Mouse (Mus musculus): ENCODE data around the gene Kcnj6. TPM values are rescaled to one million over a fixed set of nuclear protein-coding genes. Genes with fewer than 3 reads are reported as not detected.
A peak's percentile ranks its signal among the peaks of the same experiment; 100 is the strongest.

Gene Kcnj6
- polyA plus RNA-seq, 2 experiments: 0.03 TPM; not detected in 1

- no peak overlapping the region for H3K27ac ChIP-seq (replicated peaks; ENCODE audit: low read depth, low read length)
- H3K4me1 ChIP-seq (ENCODE audit: control insufficient read depth, insufficient read depth, low read length): no peaks in the 10 kb centered on the region
- no peak overlapping the region for H3K9ac ChIP-seq (ENCODE audit: low read depth, low read length, severe bottlenecking)
- ATAC-seq (ENCODE audit: low FRiP score, low read depth) (no peak), DNase-seq (ENCODE audit: low spot score) (no peak)
- H3K9me3 ChIP-seq (ENCODE audit: control insufficient read depth, low read length): no peaks in the 10 kb centered on the region
- H3K27me3 ChIP-seq (ENCODE audit: control insufficient read depth, insufficient read depth, low read length): no peaks in the 10 kb centered on the region
- WGBS: 80% methylated on average over 5 of the region's 5 CpGs
- no peak for TF ChIP-seq POLR2A (IDR thresholded peaks at IDR 0.05; ENCODE audit: borderline replicate concordance, extremely low read depth, insufficient read depth, insufficient read length)
- no peaks in the 10 kb centered on the region for H3K36me3 ChIP-seq (ENCODE audit: control insufficient read depth, insufficient read depth, low read length)
- H3K4me3 ChIP-seq (replicated peaks; ENCODE audit: low read length): no peak overlapping the region
- H3K4me2 ChIP-seq (replicated peaks; ENCODE audit: low read depth, low read length, severe bottlenecking): no peak overlapping the region
These were observed 211.6 kb downstream of the Kcnj6 start for GRCm38 (mm10) chr16:94785873-94786272.

GRCm38 (mm10) chr16:94783696-94784095, 213.8 kb downstream of the Kcnj6 start:
- H3K36me3 ChIP-seq (ENCODE audit: control insufficient read depth, insufficient read depth, low read length): no peaks in the 10 kb centered on the region
- ATAC-seq (ENCODE audit: low FRiP score, low read depth) (no peak), DNase-seq (ENCODE audit: low spot score) (no peak)
- H3K27ac ChIP-seq (replicated peaks; ENCODE audit: low read depth, low read length): no peak overlapping the region
- no peak for TF ChIP-seq POLR2A (IDR thresholded peaks at IDR 0.05; ENCODE audit: borderline replicate concordance, extremely low read depth, insufficient read depth, insufficient read length)
- H3K4me3 ChIP-seq (replicated peaks; ENCODE audit: low read length): no peak overlapping the region
- H3K9me3 ChIP-seq (ENCODE audit: control insufficient read depth, low read length): no peaks in the 10 kb centered on the region
- no peak overlapping the region for H3K9ac ChIP-seq (ENCODE audit: low read depth, low read length, severe bottlenecking)
- whole genome bisulfite sequencing: 75% methylated on average over 7 of the region's 7 CpGs
- no peaks in the 10 kb centered on the region for H3K4me1 ChIP-seq (ENCODE audit: control insufficient read depth, insufficient read depth, low read length)
- H3K27me3 ChIP-seq (ENCODE audit: control insufficient read depth, insufficient read depth, low read length): no peaks in the 10 kb centered on the region
- H3K4me2 ChIP-seq (replicated peaks; ENCODE audit: low read depth, low read length, severe bottlenecking): no peak overlapping the region

GRCm38 (mm10) chr16:94782110-94782946, 215.2 kb downstream of the Kcnj6 start:
- H3K36me3 ChIP-seq (ENCODE audit: control insufficient read depth, insufficient read depth, low read length): no peaks in the 10 kb centered on the region
- no peak for TF ChIP-seq POLR2A (IDR thresholded peaks at IDR 0.05; ENCODE audit: borderline replicate concordance, extremely low read depth, insufficient read depth, insufficient read length)
- no peak overlapping the region for H3K9ac ChIP-seq (ENCODE audit: low read depth, low read length, severe bottlenecking)
- H3K4me3 ChIP-seq (replicated peaks; ENCODE audit: low read length): no peak overlapping the region
- no peaks in the 10 kb centered on the region for H3K27me3 ChIP-seq (ENCODE audit: control insufficient read depth, insufficient read depth, low read length)
- no peak overlapping the region for H3K27ac ChIP-seq (replicated peaks; ENCODE audit: low read depth, low read length)
- ATAC-seq (ENCODE audit: low FRiP score, low read depth): no peak
- H3K9me3 ChIP-seq (ENCODE audit: control insufficient read depth, low read length): no peaks in the 10 kb centered on the region
- WGBS: 75% methylated on average over 24 of the region's 24 CpGs
- DNase-seq (ENCODE audit: low spot score): peak; percentile 5
- H3K4me1 ChIP-seq (ENCODE audit: control insufficient read depth, insufficient read depth, low read length): no peaks in the 10 kb centered on the region
- no peak overlapping the region for H3K4me2 ChIP-seq (replicated peaks; ENCODE audit: low read depth, low read length, severe bottlenecking)

GRCm38 (mm10) chr16:94773928-94774327, 223.6 kb downstream of the Kcnj6 start:
- H3K9ac ChIP-seq (ENCODE audit: low read depth, low read length, severe bottlenecking): no peak overlapping the region
- H3K9me3 ChIP-seq (ENCODE audit: control insufficient read depth, low read length): no peaks in the 10 kb centered on the region
- 62% methylated on average over 5 of the region's 5 CpGs for WGBS
- DNase-seq (ENCODE audit: low spot score): no peak
- no peak for ATAC-seq (ENCODE audit: low FRiP score, low read depth)
- H3K4me1 ChIP-seq (ENCODE audit: control insufficient read depth, insufficient read depth, low read length): no peaks in the 10 kb centered on the region
- H3K4me2 ChIP-seq (replicated peaks; ENCODE audit: low read depth, low read length, severe bottlenecking): no peak overlapping the region
- H3K27ac ChIP-seq (replicated peaks; ENCODE audit: low read depth, low read length): no peak overlapping the region
- H3K36me3 ChIP-seq (ENCODE audit: control insufficient read depth, insufficient read depth, low read length): no peaks in the 10 kb centered on the region
- no peak overlapping the region for H3K4me3 ChIP-seq (replicated peaks; ENCODE audit: low read length)
- no peaks in the 10 kb centered on the region for H3K27me3 ChIP-seq (ENCODE audit: control insufficient read depth, insufficient read depth, low read length)
- TF ChIP-seq POLR2A (IDR thresholded peaks at IDR 0.05; ENCODE audit: borderline replicate concordance, extremely low read depth, insufficient read depth, insufficient read length): no peak

- no peak for TF ChIP-seq POLR2A (IDR thresholded peaks at IDR 0.05; ENCODE audit: borderline replicate concordance, extremely low read depth, insufficient read depth, insufficient read length)
- WGBS: 75% methylated on average over 6 of the region's 6 CpGs
- H3K9me3 ChIP-seq (ENCODE audit: control insufficient read depth, low read length): no peaks in the 10 kb centered on the region
- no peak overlapping the region for H3K4me3 ChIP-seq (replicated peaks; ENCODE audit: low read length)
- no peak overlapping the region for H3K9ac ChIP-seq (ENCODE audit: low read depth, low read length, severe bottlenecking)
- no peaks in the 10 kb centered on the region for H3K27me3 ChIP-seq (ENCODE audit: control insufficient read depth, insufficient read depth, low read length)
- H3K27ac ChIP-seq (replicated peaks; ENCODE audit: low read depth, low read length): no peak overlapping the region
- DNase-seq (ENCODE audit: low spot score): no peak
- no peaks in the 10 kb centered on the region for H3K36me3 ChIP-seq (ENCODE audit: control insufficient read depth, insufficient read depth, low read length)
- ATAC-seq (ENCODE audit: low FRiP score, low read depth): no peak
- no peak overlapping the region for H3K4me2 ChIP-seq (replicated peaks; ENCODE audit: low read depth, low read length, severe bottlenecking)
- H3K4me1 ChIP-seq (ENCODE audit: control insufficient read depth, insufficient read depth, low read length): peaks cover 2% of the 10 kb centered on the region; the same call in 1 of the 2 replicates
These were observed 229.9 kb downstream of the Kcnj6 start for GRCm38 (mm10) chr16:94767606-94768005.
